Mouse (Mus musculus) retina, embryonic 14.5 days (tissue): ENCODE measurements around the gene Zfp592.

Experiments
- DNase-seq: peaks from one replicate; pipeline ENCODE4 v3.0.0-alpha.2; 2015; ENCODE audit warnings: low spot score

The Zfp592 gene

DNA sequence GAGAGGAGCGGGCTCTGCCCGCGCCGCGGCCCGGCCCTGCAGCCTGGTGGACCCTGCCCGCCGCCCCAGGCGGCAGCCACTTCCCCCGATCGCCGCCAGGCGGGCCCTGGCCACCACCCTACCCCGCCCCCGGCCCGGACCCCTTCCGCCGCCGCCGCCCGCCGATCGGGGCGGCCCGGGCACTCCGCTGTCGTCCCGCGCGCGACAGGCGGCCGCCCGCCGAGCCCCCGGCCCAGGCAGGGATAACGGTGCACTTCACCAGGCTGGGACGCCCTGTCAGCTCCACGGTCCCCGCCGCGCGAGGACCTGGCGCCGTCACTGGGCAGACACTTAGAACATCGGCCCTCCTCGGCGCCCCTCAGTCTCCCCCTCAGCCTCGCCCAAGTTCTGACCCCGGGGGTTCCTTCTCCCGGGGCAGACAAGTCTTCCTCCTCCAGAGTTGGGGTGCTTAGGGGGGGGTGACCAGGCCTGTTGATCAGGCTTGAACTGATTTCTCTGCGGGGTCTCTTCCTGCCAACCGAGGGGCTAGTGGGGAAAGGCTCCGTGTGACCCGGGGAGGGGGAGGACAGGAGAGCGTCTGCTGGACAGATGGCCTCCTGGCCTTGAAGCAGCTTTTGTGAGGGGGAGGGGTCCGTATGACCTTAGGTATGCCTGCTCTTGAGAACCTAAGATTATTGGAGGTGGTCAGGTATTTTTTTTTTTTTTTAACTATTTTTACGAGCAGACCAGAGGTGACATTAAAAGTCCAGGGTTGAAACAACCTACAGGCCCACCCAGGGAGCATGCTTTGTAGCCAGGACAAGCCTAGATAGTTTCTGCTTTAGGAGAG is 567 bp downstream of the Zfp592 start:
- DNase-seq: peak; percentile 77

DNA sequence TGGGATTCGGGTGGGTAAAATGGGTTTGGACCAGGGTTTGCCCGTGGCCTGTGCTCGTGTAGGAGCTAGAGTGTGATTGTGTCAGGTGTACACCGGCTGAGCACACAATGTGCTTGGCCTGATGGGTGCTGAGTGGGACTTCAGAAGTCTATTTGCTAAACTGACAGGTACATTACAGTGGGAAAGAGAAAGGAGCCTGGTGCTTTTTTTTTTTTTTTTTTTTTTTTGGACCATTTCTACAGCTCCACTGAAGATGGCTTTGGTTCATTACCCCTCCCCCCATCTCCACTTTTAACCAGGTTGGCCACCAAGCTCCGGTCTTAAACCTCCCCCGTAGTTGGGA is 1.2 kb downstream of the Zfp592 start:
- DNase-seq: no peak

DNA sequence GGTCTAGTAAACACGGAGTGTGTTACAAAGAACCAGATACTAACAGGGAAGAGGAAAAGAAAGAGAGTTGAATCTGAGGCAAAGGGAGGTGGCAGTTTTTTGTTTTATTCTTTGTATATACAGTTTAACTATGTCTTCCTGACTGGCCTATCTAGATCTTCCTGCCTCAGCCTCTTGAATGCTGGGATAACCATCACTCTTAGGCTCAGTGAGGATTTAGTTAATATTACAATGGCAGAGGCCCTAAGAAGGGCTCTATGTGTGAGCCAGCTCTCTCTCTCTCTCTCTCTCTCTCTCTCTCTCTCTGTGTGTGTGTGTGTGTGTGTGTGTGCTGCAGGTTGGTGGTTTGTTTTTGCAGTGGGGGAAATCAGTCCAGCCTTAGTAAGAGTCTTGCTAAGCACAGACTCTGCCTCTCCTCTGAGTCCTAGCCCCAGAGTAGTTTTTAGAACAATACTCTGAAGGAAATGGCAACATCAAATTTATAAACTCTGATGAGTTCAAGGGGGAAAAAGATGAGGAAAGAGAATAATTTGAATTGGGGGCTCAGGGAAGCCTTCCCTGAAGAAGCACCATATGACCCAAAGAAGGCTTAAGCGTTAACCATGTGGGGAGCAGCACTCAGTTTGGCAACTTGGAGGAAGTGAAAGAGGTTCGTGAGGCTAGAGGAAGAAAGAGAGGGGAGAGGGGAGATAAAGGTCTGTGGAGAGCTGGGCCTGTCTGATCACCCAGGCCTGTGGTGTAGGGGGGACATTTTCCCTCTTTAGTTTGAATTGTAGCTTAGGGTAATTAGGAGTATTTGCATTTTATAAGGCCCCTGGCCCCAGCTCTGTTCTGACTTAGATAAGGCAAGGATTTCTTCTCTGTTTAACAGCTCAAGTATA is 2.0 kb downstream of the Zfp592 start:
- no peak for DNase-seq

DNA sequence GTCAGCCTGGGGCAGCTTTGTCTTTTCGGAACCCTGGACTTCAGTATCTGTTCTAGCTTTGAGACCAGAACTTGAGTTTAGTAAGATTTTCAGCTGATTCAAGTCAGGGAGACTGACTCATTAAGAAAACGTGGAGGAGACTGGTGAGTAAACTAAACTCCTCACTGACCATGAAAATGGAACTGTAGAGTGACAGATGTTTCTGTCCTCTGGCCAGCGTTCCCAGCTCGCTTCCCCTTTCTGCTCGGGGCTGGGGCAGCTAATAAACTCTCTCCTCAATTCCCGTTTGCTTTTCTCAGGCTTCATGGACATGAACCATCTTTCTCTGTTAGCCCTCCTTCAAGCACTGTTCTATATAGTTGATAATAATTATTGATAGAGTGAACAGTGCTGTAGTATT is 4.3 kb downstream of the Zfp592 start:
- DNase-seq: no peak

DNA sequence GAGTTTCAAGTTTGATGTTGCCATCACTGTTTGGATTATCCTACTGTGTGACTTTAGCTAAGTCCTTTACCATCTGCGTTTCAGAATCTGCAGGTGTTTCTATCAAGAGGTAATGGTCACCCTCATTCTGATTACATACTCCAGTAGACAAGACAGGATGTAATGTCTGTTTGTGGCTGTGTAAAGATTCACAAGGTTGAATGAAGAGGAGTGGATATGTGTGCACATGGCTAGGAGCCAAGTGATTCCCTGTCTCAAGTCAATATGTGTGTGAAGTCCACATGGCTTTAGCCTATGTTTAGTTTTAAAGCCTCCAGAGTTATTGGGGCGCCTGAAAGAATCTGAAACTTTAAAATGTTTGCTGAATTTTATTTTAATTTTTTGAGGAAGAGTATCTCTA is 6.1 kb downstream of the Zfp592 start:
- DNase-seq: no peak

DNA sequence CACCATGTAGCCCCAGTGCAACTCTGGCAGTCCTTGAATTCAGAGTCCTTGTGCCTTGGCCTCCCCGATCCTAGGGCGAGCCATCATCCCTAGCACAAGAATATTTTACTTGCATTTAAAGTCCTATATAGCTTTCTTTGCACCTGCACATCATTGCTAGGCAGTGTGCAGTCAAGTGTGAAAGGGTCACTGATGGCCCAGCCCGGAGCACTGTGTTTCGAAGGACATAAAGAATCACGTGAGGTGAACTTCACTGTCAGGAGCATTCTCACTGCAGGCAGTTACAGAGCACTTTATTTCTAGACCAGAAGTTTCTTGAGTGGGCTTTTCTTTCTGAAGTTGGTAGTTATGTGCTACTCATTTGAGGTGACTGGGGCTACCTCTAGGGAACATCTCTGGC is 8.4 kb downstream of the Zfp592 start:
- DNase-seq: no peak

DNA sequence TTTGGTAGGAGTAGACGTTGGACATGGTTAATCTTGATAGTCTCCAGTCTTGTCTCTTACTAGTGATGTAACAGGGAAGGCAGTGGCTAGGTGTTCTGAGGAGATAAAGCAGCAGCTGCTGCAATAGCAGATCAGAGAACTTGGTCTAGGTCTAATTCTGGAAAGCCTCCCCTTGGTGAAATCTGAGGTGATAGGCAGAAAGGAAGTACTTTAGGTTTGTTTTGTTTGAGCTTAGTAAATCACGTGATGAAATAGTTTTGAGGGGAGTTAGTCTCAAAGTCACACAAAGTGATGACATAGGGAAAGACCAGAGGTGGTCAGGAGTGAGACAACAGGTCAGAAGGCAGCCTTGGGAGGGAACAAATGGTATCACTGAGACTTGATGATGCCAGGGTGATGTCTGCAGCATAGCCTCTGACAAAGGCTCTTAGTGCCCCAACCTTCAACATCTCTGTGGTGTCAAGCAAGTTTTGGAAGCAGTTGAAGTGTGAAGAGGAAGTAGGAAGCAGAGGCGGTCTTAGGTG is 11.1 kb downstream of the Zfp592 start:
- DNase-seq: no peak

DNA sequence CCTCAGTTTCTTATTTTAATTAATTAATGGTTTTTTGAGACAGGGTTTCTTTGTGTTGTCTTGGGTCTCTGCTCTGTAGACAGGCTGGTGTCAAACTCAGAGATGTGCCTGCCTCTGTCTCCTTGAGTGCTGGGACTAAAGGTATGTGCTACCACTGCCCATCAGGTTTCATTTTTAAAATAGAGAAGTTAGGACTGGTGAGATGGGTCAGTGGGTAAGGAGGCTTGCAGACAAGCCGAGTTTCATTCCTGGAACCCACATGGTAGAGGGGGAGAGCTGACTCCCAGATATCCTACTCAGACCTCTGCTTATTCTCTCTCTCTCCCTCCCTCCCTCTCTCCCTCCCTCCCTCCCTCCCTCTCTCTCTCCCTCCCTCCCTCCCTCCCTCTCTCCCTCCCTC is 12.5 kb downstream of the Zfp592 start:
- DNase-seq: no peak

DNA sequence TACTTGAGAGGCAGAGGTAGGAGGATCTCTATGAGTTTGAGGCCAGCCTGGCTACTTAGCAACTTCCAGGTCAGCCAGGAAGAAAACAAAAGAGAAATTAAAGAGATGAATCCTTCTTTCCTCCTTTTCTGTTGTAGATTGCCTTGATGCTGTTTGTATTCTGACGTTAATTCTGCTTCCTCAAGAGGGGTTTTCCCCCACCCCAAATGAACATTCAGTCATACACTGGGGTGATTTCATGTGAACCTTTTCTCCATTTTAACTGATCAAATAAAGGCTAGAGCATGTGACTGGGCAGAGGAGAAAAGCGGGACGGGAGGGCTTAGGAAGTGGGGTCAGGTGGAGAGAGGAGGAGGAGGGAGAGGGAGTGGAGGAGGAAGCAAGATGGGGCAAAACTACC is 14.8 kb downstream of the Zfp592 start:
- no peak for DNase-seq

DNA sequence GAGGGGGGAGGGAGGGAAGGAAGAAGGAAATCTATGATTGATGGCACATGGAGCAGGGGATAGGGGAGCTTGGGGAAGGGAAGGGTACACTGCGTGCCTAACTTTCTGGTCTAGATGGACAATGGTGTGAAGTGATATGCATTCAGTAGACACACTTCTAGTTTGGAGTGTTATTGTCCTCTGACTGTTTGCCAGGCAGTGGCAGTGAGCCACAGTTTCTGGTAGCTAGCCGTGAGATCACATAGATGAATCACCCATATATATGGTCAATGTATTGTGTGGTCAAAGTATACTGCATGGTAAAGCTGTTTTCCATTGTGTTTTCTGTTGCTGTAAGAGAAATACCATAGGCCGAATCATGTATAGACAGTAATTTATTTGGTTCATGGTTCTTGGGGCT is 18.1 kb downstream of the Zfp592 start:
- no peak for DNase-seq

DNA sequence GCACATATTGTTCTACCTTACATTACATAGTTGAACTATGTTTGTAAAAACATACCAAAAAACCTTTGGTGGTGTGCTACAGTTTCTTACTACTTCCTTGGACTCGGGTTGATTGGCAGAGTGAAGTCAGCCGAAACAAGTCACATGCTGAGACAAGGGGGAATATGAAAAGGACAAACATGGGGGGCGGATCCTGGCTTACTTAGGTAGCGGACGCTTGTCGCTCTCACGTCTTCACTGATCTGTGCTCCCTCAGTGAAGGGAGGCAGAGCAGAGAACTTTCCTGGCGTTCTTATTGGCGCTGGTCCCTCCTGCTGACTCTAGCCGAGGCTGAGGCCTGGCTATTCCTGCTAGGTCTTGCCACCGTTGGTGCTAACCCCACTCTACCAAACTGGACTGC is 26.8 kb downstream of the Zfp592 start:
- no peak for DNase-seq

DNA sequence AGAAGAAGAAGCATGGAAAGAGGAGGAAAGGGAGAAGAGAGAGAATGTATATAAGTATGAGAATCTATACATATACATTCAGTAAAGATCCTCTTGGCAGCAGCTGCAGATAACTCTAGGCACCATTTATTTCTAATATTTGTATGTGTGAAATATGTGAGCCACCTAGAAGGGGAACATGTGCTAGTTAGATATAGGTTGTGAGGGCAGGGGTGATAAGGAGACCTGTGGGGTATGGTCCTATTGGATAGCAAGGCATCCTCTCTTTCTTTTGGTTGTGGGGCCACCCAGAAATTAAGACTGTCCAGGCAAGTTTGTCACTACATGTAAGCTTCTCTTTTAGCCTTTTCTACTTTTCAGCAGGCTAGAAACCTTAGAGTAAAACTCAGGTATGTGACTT is 29.2 kb downstream of the Zfp592 start:
- DNase-seq: no peak

DNA sequence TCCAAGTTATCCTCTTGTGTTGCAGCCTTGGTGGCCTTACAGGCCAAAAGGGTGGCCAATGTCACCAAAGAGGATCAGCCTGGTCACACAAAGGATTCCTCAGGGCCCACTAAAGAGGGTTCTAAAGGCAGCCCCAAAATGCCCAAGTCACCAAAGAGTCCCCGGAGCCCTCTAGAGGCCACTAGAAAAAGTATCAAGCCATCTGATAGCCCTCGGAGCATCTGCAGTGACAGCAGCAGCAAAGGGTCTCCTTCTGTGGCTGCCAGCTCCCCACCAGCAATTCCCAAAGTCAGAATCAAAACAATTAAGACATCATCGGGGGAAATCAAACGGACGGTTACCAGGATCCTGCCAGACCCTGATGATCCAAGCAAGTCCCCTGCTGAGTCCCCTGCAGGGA is 30.6 kb downstream of the Zfp592 start:
- DNase-seq: peak; percentile 41

DNA sequence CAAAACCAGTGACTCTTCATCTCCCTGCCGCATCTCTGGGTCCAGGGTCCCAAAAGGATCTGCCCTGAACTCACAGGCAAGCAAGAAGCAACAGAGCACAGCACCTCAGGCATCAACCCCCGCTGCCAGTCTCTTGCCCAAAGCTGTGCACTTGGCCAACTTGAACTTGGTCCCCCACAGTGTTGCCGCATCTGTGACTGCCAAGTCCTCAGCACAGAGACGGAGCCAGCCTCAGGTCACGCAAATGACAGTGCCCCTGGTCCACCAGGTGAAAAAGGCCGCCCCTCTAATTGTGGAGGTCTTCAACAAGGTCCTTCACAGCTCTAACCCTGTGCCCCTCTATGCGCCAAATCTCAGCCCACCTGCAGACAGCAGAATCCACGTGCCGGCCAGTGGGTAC is 31.2 kb downstream of the Zfp592 start:
- no peak for DNase-seq

DNA sequence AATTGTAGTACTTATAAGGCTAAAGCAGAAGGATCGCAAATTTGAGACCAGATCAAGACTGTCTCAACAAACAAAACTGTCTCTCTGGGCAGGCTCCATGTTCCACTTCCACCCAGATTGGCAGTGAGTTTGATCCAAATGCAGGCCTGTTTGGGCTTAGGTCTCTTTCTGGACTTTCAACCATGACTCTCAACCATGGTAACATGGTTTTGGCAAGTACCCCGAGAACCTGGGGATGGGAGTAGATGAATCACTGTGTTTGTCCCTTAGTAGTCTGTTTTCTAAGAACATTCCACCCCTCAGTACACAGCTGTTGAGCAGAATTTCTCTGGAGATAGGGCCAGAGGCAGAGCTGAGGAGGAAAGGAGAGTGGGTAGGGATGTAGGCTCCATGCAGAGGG is 32.3 kb downstream of the Zfp592 start:
- no peak for DNase-seq

DNA sequence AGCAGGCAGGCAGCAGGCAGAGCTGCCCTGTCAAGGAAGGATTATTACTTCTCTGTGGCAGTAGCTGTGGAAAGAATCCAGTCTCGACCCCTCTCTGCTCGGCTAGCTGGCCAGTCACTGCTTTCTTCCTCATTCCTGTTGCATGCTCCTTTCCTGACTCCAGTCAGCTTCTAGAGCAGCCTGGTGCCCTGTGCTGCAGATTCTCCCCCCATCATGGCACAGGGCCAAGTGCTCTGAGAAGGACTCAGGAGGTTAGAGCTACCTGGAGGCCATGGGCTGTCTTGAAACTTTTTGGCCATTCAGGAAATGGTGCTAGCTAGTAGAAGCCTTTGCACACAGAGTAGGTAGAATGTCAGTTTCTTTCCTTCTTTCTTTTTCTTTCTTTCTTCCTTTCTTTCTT is 46.2 kb downstream of the Zfp592 start:
- no peak for DNase-seq

DNA sequence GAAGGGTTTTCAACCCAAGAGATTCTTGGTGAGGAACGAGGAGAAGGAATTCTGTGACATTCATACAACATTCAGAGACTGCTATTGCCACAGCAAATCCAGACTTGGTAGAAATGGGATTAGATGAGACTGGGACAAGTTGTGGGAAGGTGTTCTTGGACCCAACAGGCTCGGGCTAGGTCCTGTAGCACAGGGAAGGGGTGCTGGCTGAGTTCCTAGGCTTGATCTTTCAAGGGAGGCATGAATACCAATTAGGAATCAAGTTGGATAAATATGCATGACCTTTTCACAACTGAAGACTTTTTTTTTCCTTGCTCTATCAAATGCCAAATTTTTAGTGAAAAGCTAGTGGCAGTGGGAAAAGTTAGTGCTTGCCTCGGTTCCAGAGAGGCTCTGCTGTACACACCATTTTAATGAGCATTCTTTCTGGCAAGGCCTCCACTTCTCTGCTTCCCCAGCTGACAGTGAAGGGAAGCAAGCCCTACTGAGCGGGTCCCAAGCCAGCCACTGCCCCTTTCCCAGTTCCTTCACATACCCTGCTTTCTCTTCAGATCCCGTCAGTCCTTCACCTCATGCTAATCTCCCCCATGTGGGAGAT is 49.6 kb downstream of the Zfp592 start:
- no peak for DNase-seq

DNA sequence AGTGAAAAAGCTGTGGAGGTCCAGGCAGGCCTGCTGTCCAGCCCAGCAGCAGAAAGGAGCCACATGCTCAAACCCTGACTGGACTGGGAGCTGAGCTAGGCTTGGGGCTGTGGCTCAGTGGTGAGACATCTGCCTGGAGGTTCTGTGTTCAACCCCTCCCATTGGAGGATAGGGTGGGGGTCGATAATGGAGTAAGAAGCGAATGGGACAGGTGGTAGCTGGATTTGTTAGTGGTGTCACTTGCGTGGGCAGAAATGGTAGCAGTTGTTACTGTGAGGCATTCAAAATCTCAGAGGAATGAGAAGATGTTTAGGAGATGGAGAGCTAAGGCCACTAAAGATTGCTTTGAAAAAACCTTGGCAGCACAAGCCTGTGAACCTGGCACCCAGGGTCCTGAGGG is 54.4 kb downstream of the Zfp592 start:
- DNase-seq: no peak

DNA sequence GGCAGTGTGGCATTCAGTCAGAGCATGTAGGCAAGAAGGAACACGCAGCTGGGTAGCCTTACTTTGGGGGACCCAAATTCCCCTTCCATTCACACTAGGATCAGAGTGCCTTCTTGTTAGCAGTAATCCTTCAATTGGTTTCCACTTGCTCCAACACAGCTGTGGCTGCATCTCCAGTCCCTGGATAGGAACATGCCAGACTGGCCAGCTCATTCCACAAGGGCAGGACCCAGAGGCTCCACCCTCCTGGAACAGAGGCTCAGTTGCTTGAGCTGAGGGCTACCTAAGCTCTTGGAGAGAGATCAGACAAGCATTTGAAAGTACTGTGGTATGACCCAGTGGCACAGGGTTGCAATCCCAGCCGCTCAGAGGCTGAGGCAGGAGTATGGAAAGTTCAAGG is 55.0 kb downstream of the Zfp592 start:
- DNase-seq: no peak

DNA sequence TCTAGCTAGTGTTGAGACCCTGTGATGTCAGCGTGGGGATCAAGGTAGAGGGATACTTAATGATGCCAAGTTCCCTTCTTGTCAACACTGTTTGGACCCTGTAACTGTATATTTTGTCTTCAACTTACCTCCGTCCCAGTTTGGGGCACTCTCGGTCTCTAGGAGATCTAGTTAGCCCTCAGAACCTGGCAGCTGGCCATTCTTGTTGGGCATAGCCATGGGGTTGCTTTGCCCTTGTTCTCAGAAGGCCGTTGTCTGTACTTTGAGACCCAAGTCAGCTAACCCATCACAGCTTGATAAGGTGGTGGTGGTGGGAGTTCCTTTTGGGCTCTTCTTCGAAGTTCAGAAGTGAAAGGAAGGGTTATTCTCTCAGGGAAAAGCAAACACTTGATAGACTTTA is 56.5 kb downstream of the Zfp592 start:
- no peak for DNase-seq

DNA sequence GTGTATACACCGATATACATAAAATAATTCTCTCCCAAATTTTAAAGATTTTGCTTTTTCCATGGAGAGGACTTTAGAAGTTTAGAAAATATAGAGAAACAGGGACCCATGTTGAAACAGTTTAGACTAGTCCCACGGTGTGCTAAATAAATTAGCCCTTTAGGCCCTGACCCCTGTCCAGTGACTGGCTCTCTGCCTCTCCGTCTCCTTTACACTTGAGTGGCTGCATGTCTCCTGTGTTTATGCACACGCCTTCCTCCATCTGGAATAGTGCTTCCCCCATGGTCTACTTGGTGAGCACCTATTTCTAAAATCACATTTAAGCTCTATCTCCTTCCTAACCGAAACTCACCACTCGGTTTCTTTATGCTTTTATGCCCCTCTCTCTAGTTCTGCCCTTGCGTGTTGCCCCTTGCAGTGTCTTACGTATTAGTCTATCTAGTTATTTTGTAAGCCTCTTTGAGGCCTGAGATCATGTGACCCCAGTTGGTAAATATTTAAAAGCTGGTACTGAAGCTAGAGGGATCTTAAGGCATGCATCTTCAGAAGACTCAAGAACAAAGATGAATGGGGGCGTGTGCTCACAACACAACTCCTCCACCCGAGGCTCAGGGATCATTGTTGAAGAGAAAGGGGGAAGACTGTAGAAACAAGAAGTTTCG is 62.4 kb downstream of the Zfp592 start:
- no peak for DNase-seq

DNA sequence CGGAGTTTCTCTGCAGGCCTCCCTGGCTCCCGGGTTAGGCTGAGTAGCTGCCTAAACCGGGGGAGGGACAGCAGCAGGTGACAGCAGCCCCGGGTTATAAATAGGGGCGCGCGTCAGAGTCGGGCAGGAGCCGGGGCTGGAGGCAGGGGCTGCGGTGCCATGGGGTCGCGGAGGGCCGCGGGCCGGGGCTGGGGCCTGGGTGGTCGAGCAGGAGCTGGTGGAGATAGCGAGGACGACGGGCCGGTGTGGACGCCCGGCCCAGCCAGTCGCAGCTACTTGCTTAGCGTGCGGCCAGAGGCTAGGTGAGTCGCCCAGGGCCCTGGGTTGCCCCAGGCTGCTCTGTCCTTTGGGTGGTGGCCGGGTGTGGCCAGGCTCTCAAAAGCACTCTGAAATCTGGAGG is 64.0 kb downstream of the Zfp592 start, which contains the start of gene Alpk3:
Gene Alpk3, plus strand, starts transcription at position 130 of the 400 bp plus-strand sequence.
- no peak for DNase-seq
